Mouse (Mus musculus): ENCODE measurements around the gene H2al1b.
"Not testable (repeated sequence)": the region's sequence is repeated elsewhere in the genome, so short reads cannot be mapped to it uniquely, and the experiment has no call there.

The H2al1b gene

GRCm38 (mm10) chrX:11302132-11302531, at the start of gene H2al1b:
Gene H2al1b (plus strand): TSS chrX:11302432.
- DNase-seq (ENCODE audit: low spot score), result not testable (repeated sequence)

- no peak for DNase-seq (ENCODE audit: low spot score)
Measured at GRCm38 (mm10) chrX:11254062-11254461, 48.2 kb upstream of the H2al1b start.

- no peak for DNase-seq (ENCODE audit: low spot score)
Measured at GRCm38 (mm10) chrX:11254521-11255207, 47.6 kb upstream of the H2al1b start.

GRCm38 (mm10) chrX:11255564-11256360, 46.5 kb upstream of the H2al1b start:
- no peak for DNase-seq (ENCODE audit: low spot score)

- no peak for DNase-seq (ENCODE audit: low spot score)
Measured at GRCm38 (mm10) chrX:11264918-11265317, 37.3 kb upstream of the H2al1b start.

GRCm38 (mm10) chrX:11267791-11268190, 34.4 kb upstream of the H2al1b start:
- no peak for DNase-seq (ENCODE audit: low spot score)

DNA sequence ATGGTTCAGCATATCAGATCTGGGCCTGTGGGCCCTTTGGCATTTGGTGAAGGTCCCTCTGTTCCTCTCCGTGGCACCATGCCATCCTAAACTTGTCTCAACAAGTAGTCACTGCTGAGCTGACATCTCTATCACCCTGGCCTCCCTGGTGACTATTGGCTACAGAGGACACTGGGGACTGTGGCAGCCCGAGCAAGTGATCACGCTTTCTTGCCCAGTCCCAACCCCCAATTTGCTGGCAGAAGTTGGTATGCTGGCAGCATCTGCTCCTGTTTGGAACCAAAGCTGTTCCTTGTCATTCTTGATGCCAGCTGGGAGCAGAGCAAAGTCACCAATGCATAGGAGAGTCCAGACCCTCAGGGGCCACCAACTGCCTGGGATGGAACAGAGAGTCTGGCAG, 33.2 kb upstream of the H2al1b start:
- DNase-seq (ENCODE audit: low spot score), result no peak

DNA sequence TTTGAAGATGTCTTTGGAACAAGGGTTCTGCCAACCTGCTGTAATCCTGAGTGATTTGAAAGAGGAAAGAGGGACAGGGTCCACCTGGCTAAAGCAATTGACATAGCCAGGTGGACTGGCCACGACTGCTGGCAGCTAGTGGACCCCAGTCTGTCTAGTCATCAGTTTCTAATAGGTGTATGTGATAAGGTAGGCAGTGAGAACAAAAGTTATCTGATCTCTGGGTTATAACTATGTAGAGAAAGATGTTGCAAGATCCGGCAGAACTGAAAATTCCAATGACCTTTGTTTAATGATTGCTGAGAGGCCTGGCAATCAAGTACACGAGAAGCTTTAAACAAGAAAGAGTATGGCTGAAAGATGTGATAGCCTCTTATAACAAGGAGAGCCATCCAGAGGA, 29.0 kb upstream of the H2al1b start:
- DNase-seq (ENCODE audit: low spot score), result no peak

DNA sequence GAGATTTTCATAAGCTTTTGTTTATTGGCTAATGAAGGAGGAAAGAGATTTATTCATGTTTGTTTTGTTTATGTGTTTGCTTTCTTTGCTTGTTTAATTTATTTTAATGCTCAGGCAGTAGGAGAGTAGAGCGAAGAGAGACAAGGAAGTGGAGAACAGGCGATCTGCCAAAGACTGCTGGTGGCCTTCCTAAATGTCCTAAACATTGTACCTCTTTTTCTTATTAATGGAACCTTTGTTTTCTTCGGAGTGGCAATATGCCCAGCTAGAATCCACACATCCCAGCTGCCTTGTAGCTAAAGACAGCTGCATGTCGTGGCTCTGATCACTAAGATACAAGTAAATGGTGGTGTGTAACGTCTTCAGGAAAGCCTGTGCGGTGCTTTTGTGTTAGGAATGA, 25.1 kb upstream of the H2al1b start:
- no peak for DNase-seq (ENCODE audit: low spot score)

DNA sequence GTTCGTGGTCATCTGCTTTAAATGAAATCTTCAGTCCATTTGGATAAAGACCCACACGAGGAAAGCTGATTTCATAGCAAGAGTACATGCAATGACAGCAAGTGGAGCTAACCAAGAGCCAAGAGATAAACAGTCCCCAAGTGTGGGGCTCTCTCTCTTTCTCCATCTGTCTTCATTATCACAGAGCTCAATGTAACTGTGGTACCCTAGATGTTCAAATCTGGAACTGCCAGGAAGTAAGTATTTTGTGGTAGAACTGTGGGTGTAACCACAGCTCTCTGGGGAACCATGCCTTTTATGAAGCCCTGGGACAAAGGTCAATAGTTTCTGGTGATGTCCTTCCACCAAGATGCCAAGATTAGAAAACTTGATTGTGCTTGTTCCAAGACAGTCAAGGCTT, 21.5 kb upstream of the H2al1b start:
- no peak for DNase-seq (ENCODE audit: low spot score)

- no peak for DNase-seq (ENCODE audit: low spot score)
Measured at GRCm38 (mm10) chrX:11288306-11288882, 13.8 kb upstream of the H2al1b start.

- no peak for DNase-seq (ENCODE audit: low spot score)
Measured at GRCm38 (mm10) chrX:11289244-11289643, 13.0 kb upstream of the H2al1b start.

GRCm38 (mm10) chrX:11298957-11299356, 3.3 kb upstream of the H2al1b start, which contains the start of gene H2al1a:
Gene H2al1a (plus strand): TSS chrX:11299257.
- DNase-seq (ENCODE audit: low spot score), result not testable (repeated sequence)

DNA sequence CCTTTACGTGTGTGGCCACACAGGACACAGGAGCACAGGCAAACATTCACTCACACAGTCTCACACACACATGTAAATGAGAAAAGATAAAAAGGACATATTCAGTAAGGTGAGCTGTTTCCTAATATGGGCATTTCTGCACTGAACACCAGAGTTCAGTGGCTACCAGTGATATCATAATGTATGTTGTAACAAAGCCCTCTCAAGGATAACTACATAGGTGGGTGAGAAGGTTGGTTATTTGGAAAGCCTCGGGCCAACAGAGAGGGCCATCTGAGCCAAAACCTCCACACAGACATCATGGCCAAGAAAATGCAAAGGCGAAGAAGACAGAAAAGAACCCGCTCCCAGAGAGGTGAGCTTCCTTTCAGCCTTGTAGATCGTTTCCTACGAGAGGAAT, 3.1 kb downstream of the H2al1b start, which contains the start of gene H2al1c:
H2al1c (plus strand) TSS at position 301 of the 400 bp plus-strand sequence.
- DNase-seq (ENCODE audit: low spot score), result not testable (repeated sequence)

DNA sequence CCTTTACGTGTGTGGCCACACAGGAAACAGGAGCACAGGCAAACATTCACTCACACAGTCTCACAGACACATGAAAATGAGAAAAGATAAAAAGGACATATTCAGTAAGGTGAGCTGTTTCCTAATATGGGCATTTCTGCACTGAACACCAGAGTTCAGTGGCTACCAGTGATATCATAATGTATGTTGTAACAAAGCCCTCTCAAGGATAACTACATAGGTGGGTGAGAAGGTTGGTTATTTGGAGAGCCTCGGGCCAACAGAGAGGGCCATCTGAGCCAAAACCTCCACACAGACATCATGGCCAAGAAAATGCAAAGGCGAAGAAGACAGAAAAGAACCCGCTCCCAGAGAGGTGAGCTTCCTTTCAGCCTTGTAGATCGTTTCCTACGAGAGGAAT, 6.3 kb downstream of the H2al1b start, which contains the start of gene H2al1d:
H2al1d (plus strand) TSS at position 301 of the 400 bp plus-strand sequence.
- not testable (repeated sequence) for DNase-seq (ENCODE audit: low spot score)

GRCm38 (mm10) chrX:11311634-11312033, 9.4 kb downstream of the H2al1b start, which contains the start of gene H2al1e:
Gene H2al1e (plus strand): TSS chrX:11311934.
- DNase-seq (ENCODE audit: low spot score), result not testable (repeated sequence)

DNA sequence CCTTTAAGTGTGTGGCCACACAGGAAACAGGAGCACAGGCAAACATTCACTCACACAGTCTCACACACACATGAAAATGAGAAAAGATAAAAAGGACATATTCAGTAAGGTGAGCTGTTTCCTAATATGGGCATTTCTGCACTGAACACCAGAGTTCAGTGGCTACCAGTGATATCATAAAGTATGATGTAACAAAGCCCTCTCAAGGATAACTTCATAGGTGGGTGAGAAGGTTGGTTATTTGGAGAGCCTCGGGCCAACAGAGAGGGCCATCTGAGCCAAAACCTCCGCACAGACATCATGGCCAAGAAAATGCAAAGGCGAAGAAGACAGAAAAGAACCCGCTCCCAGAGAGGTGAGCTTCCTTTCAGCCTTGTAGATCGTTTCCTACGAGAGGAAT, 12.6 kb downstream of the H2al1b start, which contains the start of gene H2al1f:
H2al1f (plus strand) TSS at position 301 of the 400 bp plus-strand sequence.
- not testable (repeated sequence) for DNase-seq (ENCODE audit: low spot score)

- DNase-seq (ENCODE audit: low spot score), result not testable (repeated sequence)
Measured at GRCm38 (mm10) chrX:11317956-11318355, 15.7 kb downstream of the H2al1b start, which contains the start of gene H2al1g. Gene H2al1g (plus strand): TSS chrX:11318256.

DNA sequence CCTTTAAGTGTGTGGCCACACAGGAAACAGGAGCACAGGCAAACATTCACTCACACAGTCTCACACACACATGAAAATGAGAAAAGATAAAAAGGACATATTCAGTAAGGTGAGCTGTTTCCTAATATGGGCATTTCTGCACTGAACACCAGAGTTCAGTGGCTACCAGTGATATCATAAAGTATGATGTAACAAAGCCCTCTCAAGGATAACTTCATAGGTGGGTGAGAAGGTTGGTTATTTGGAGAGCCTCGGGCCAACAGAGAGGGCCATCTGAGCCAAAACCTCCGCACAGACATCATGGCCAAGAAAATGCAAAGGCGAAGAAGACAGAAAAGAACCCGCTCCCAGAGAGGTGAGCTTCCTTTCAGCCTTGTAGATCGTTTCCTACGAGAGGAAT, 19.0 kb downstream of the H2al1b start, which contains the start of gene H2al1h:
H2al1h (plus strand) TSS at position 301 of the 400 bp plus-strand sequence.
- not testable (repeated sequence) for DNase-seq (ENCODE audit: low spot score)

- DNase-seq (ENCODE audit: low spot score), result not testable (repeated sequence)
Measured at GRCm38 (mm10) chrX:11324359-11324758, 22.1 kb downstream of the H2al1b start, which contains the start of gene H2al1i. Gene H2al1i (plus strand): TSS chrX:11324659.

- DNase-seq (ENCODE audit: low spot score), result not testable (repeated sequence)
Measured at GRCm38 (mm10) chrX:11327522-11327921, 25.3 kb downstream of the H2al1b start, which contains the start of gene H2al1j. Gene H2al1j (plus strand): TSS chrX:11327822.

- DNase-seq (ENCODE audit: low spot score), result no peak
Measured at GRCm38 (mm10) chrX:11345762-11346161, 43.5 kb downstream of the H2al1b start.
